Mouse (Mus musculus) lung, embryonic 14.5 days (tissue): Measurements from ENCODE around the gene Klhl8. TPM values are rescaled to one million over a fixed set of nuclear protein-coding genes. Genes with fewer than 3 reads are reported as not detected.
A peak's percentile ranks its signal among the peaks of the same experiment; 100 is the strongest.
"Not testable (repeated sequence)": the region's sequence is repeated elsewhere in the genome, so short reads cannot be mapped to it uniquely, and the experiment has no call there.

Source experiments
- ATAC-seq: fragments of 200-750 bp; cut with Nextera tagmentation; 2 replicates; pipeline ENCODE4 v1.8.0; 2017; ENCODE audit warnings: mild to moderate bottlenecking, moderate TSS enrichment, moderate library complexity; ENCODE audit not compliant: insufficient read depth
- DNase-seq: peaks from one replicate; pipeline ENCODE4 v3.0.0-alpha.2; 2015
- H3K27ac ChIP-seq: fragments of 300-500 bp; sonication (generic); 2 replicates; pipeline ENCODE4 v1.5.1; 2014; ENCODE audit warnings: low read depth, mild to moderate bottlenecking, moderate library complexity
- H3K27me3 ChIP-seq: fragments of 300-500 bp; sonication (generic); 2 replicates; pipeline ENCODE4 v1.6.1; 2014; ENCODE audit warnings: low read length, control low read depth; ENCODE audit not compliant: insufficient read depth
- H3K36me3 ChIP-seq: fragments of 300-500 bp; sonication (generic); 2 replicates; pipeline ENCODE4 v1.6.1; 2014; ENCODE audit warnings: control low read depth; ENCODE audit not compliant: insufficient read depth
- H3K4me1 ChIP-seq: fragments of 300-500 bp; sonication (generic); 2 replicates; pipeline ENCODE4 v1.6.1; 2014; ENCODE audit warnings: antibody characterized with exemption, control low read depth; ENCODE audit not compliant: insufficient read depth
- H3K4me2 ChIP-seq: fragments of 300-500 bp; sonication (generic); 2 replicates; pipeline ENCODE4 v1.6.1; 2014; ENCODE audit warnings: mild to moderate bottlenecking
- H3K4me3 ChIP-seq: fragments of 300-500 bp; sonication (generic); 2 replicates; pipeline ENCODE4 v1.5.1; 2014; ENCODE audit warnings: low read depth, low read length
- H3K9ac ChIP-seq: fragments of 300-500 bp; sonication (generic); 2 replicates; pipeline ENCODE4 v1.6.1; 2014
- H3K9me3 ChIP-seq: fragments of 300-500 bp; sonication (generic); 2 replicates; pipeline ENCODE4 v1.6.1; 2016; ENCODE audit warnings: low read depth, low read length, control low read depth
- CTCF ChIP-seq: IDR thresholded peaks from 2 replicates; pipeline ENCODE4 v1.5.1; 2016; ENCODE audit warnings: antibody characterized with exemption, low read depth
- WGBS: fragments of 180-500 bp; shearing (Covaris S2); extraction: QIAGEN DNeasy Blood & Tissue Kit; methylation state at CpG from one replicate; pipeline ENCODE4 v1.1.7; 2014; 5-methylcytosine and 5-hydroxymethylcytosine counted together
- polyA plus RNA-seq: library from polyadenylated mRNA; unstranded; fragments of >200 nt; fragmentation: Nextera tagmentation; extraction: Ambion mirVana; gene quantifications from 2 replicates; pipeline ENCODE4 v1.2.1, GENCODE M21; 2014

Gene Klhl8
- 9.4 and 11.1 TPM in 2 replicates for polyA plus RNA-seq

DNA sequence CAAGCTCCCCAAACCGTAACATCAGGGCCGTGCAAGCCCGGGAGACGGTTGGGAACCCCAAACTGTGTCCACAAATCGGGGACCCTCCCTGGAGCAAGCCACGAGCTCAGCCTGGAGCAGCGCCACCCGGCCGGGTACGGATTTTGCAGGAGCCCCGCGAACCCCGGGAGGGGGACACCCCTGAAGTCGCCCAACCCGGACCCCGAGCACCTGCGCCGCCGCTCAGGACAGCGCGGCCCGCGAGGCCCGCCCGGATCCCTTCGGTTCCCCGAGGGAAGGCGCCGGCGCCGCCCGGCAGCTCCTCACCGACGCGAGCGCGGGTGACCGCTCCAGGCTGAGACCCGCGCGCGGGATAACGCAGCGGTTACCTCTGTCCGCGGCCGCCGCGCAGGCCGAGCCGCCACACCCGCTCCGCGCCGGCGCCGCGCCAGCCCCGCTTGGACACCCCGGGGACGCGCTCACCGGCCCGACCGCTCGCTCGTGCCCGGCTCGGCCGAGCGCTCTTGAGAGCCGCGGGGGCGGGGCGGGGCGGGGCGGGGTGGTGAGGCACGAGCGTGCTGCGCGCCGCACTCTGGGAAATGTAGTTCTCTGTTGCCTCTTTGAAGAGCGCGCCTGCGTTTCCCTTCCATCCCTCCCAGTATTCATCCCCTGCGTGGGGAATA lies at the start of gene Klhl8:
Gene Klhl8, minus strand, starts transcription at position 512 of the 662 bp plus-strand sequence.
- H3K27ac ChIP-seq, result no peak within 1 kb of the TSS
- peak; percentile 96 for ATAC-seq
- peak within 1 kb of the TSS; percentile 78 for H3K4me2 ChIP-seq

DNA sequence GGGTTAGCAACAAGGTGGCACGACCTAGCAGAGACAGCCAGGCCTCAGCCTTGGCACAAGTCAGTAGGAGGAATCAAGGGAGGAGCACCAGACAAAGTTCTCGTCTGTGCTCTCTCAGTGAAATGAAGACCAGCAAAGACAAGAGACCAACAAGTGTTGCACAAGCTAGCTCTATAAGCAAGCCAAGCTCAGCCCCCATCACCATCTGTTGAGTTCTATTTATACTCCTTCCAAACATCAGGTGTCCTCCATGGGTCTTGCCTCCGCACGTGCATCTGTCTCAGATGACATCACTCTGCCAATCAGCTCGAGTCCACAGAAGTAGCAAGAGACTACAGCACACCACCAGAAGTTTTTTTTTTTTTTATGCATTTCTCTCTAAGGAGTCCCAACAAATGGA lies 43.6 kb upstream of the Klhl8 start:
- Histone ChIP-seq H3K4me1 (no peaks in the 10 kb centered on the region), H3K4me3 (no peak overlapping the region), H3K36me3 (no peaks in the 10 kb centered on the region), H3K4me2 (no peak overlapping the region), H3K9me3 (no peaks in the 10 kb centered on the region), H3K27ac (no peak overlapping the region), H3K9ac (no peak overlapping the region), H3K27me3 (no peaks in the 10 kb centered on the region)
- no peak for TF ChIP-seq CTCF
- DNase-seq (no peak), ATAC-seq (no peak)
- WGBS, result 70% methylated on average over 5 of the region's 5 CpGs

More for the DNA sequence above, at the start of gene Klhl8:
- peak; percentile 95 for DNase-seq
- 0 out of 2 replicates have a peak, but pooled peaks cover 3% of the 10 kb centered on the region for H3K27me3 ChIP-seq
- no peak for TF ChIP-seq CTCF
- WGBS, result under 1% methylated on average over 77 of the region's 86 CpGs
- peak within 1 kb of the TSS; percentile 79 for H3K4me3 ChIP-seq
- H3K36me3 ChIP-seq, result no peaks in the 10 kb centered on the region
- H3K9ac ChIP-seq, result peak within 1 kb of the TSS; percentile 67
- no peaks in the 10 kb centered on the region for H3K9me3 ChIP-seq
- peaks cover 3% of the 10 kb centered on the region for H3K4me1 ChIP-seq

DNA sequence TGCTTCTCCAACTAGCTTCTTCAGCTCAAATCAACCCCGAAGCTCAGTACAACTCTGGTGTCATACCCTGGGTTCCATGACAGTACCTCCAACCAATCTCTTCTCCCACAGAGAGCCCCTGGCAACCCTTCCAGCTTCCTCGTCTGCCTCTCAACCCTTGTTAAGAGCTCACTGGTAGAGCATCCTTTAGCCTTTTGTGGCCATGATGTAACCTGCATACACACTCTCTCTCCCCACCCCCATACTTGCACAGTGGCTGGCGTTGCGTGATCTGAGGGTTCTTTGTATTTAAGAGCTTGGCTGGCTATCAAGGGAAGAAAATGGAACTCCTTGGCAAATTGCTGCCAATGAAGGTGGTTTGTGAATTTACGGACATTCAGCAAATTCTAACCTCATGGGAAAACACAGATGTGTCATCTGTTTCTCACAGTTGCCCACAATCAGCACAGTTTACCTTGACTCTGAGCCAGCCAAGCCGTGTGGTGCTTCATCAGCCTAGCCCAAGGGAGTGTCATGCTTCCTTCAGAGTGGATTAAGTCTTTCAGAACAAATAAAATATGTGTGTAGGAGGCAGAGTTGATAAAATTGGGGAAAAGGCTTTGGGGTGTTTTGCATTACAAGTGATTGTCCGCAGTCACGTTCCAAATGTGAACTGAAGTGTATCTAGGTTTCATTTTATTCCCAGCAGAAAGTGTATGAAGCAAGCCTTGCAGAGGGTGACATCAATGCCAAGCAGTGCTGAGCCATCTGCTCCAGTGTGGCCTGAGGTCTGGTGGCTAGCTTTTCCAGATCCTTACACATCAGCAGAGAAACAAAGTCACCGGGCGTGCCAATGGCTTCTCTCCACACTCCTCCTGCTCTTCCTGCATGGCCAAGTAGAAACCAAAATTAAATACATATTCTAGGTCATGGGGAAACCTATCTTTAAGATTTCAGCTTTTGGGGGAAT lies 42.4 kb upstream of the Klhl8 start:
- no peak overlapping the region for H3K4me2 ChIP-seq
- H3K4me3 ChIP-seq, result no peak overlapping the region
- TF ChIP-seq CTCF, result no peak
- H3K9ac ChIP-seq, result no peak overlapping the region
- H3K4me1 ChIP-seq, result no peaks in the 10 kb centered on the region
- no peaks in the 10 kb centered on the region for H3K36me3 ChIP-seq
- no peaks in the 10 kb centered on the region for H3K9me3 ChIP-seq
- DNase-seq (no peak), ATAC-seq (no peak)
- 72% methylated on average over 10 of the region's 10 CpGs for WGBS
- no peaks in the 10 kb centered on the region for H3K27me3 ChIP-seq
- H3K27ac ChIP-seq, result no peak overlapping the region

GRCm38 (mm10) chr5:103950138-103950537 lies 39.1 kb upstream of the Klhl8 start:
- not testable (repeated sequence) for H3K36me3 ChIP-seq, H3K4me1 ChIP-seq, H3K27ac ChIP-seq, H3K9ac ChIP-seq, DNase-seq, H3K9me3 ChIP-seq, ATAC-seq, H3K4me2 ChIP-seq, H3K4me3 ChIP-seq, H3K27me3 ChIP-seq
- 92% methylated on average over 15 of the region's 15 CpGs for WGBS

- Histone ChIP-seq H3K9ac (no peak overlapping the region), H3K9me3 (no peaks in the 10 kb centered on the region), H3K4me3 (no peak overlapping the region), H3K4me1 (no peaks in the 10 kb centered on the region), H3K27ac (no peak overlapping the region), H3K27me3 (no peaks in the 10 kb centered on the region), H3K36me3 (no peaks in the 10 kb centered on the region), H3K4me2 (no peak overlapping the region)
- no peak for TF ChIP-seq CTCF
- DNase-seq, result no peak
- no peak for ATAC-seq
- 54% methylated on average over 6 of the region's 6 CpGs for WGBS
These were observed 32.1 kb upstream of the Klhl8 start for GRCm38 (mm10) chr5:103943183-103943582.

DNA sequence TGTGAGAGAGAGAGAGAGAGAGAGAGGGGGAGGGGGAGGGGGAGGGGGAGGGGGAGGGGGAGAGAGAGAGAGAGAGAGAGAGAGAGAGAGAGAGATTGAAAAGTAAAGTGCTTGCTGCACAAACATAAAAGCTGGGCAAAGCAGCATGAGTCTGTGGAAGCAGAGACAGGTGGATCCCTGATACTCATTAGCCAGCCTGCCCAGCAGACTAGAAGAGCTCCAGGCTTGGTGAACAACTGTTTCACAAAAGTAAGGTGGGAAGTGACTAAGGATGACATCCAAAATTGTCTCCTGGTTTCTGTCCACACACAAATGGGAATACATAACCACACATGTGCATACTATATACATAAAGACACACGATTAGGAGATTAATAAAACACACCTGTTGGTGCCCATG lies 28.8 kb upstream of the Klhl8 start:
- no peak for TF ChIP-seq CTCF
- DNase-seq, result no peak
- Histone ChIP-seq H3K27ac (no peak overlapping the region), H3K4me2 (no peak overlapping the region), H3K9ac (no peak overlapping the region), H3K9me3 (no peaks in the 10 kb centered on the region), H3K27me3 (no peaks in the 10 kb centered on the region), H3K4me3 (no peak overlapping the region), H3K4me1 (no peaks in the 10 kb centered on the region), H3K36me3 (no peaks in the 10 kb centered on the region)
- 63% methylated on average over 1 of the region's 1 CpGs for WGBS
- ATAC-seq, result no peak

GRCm38 (mm10) chr5:103939350-103939652 lies 28.2 kb upstream of the Klhl8 start:
- no peak for TF ChIP-seq CTCF
- no peak overlapping the region for H3K9ac ChIP-seq
- no peaks in the 10 kb centered on the region for H3K36me3 ChIP-seq
- no peaks in the 10 kb centered on the region for H3K27me3 ChIP-seq
- no peak overlapping the region for H3K27ac ChIP-seq
- H3K9me3 ChIP-seq, result no peaks in the 10 kb centered on the region
- WGBS, result 56% methylated on average over 7 of the region's 7 CpGs
- H3K4me2 ChIP-seq, result no peak overlapping the region
- no peaks in the 10 kb centered on the region for H3K4me1 ChIP-seq
- no peak for ATAC-seq
- H3K4me3 ChIP-seq, result no peak overlapping the region
- no peak for DNase-seq
